Mouse (Mus musculus): ENCODE results near the gene Ssu2.

Gene Ssu2

GRCm38 (mm10) chr6:112387947-112388346 lies at the start of gene Ssu2:
Ssu2 (minus strand) TSS chr6:112388023.
- no peak for DNase-seq

- no peak for DNase-seq
Observed at GRCm38 (mm10) chr6:112426018-112426732, 38.4 kb upstream of the Ssu2 start.

- no peak for DNase-seq
Observed at GRCm38 (mm10) chr6:112423746-112424501, 36.1 kb upstream of the Ssu2 start.

GRCm38 (mm10) chr6:112420883-112421282 lies 33.1 kb upstream of the Ssu2 start:
- no peak for DNase-seq

- DNase-seq, result no peak
Observed at GRCm38 (mm10) chr6:112419333-112419732, 31.5 kb upstream of the Ssu2 start.

- DNase-seq, result no peak
Observed at GRCm38 (mm10) chr6:112404111-112404510, 16.3 kb upstream of the Ssu2 start.

GRCm38 (mm10) chr6:112401953-112402683 lies 14.3 kb upstream of the Ssu2 start:
- DNase-seq, result no peak

- no peak for DNase-seq
Observed at GRCm38 (mm10) chr6:112397351-112397750, 9.5 kb upstream of the Ssu2 start.

GRCm38 (mm10) chr6:112396352-112396751 lies 8.5 kb upstream of the Ssu2 start:
- no peak for DNase-seq

- DNase-seq, result no peak
Observed at GRCm38 (mm10) chr6:112388385-112388784, 562 bp upstream of the Ssu2 start.

GRCm38 (mm10) chr6:112386260-112386659 lies 1.6 kb downstream of the Ssu2 start:
- no peak for DNase-seq

GRCm38 (mm10) chr6:112382990-112383685 lies 4.7 kb downstream of the Ssu2 start:
- no peak for DNase-seq

- no peak for DNase-seq
Observed at GRCm38 (mm10) chr6:112379054-112379453, 8.8 kb downstream of the Ssu2 start.

- DNase-seq, result no peak
Observed at GRCm38 (mm10) chr6:112375661-112376392, 12.0 kb downstream of the Ssu2 start.

- peak; percentile 25 for DNase-seq
Observed at GRCm38 (mm10) chr6:112373886-112374585, 13.8 kb downstream of the Ssu2 start.

- no peak for DNase-seq
Observed at GRCm38 (mm10) chr6:112365294-112365693, 22.5 kb downstream of the Ssu2 start.

GRCm38 (mm10) chr6:112364581-112364980 lies 23.2 kb downstream of the Ssu2 start:
- peak; percentile 8 for DNase-seq

- peak; percentile 50 for DNase-seq
Observed at GRCm38 (mm10) chr6:112362349-112362958, 25.4 kb downstream of the Ssu2 start.

GRCm38 (mm10) chr6:112360676-112361075 lies 27.1 kb downstream of the Ssu2 start:
- no peak for DNase-seq

GRCm38 (mm10) chr6:112359341-112359740 lies 28.5 kb downstream of the Ssu2 start:
- DNase-seq, result no peak

GRCm38 (mm10) chr6:112350452-112350851 lies 37.4 kb downstream of the Ssu2 start:
- DNase-seq, result no peak
